Mouse (Mus musculus): ENCODE measurements at regions not wholly inside any gene's neighbourhood (a gene's known extent, or its start where the extent isn't known, plus 50 kb on each side); places are given as distances from the start of the nearest gene placed in this dataset.

DNA sequence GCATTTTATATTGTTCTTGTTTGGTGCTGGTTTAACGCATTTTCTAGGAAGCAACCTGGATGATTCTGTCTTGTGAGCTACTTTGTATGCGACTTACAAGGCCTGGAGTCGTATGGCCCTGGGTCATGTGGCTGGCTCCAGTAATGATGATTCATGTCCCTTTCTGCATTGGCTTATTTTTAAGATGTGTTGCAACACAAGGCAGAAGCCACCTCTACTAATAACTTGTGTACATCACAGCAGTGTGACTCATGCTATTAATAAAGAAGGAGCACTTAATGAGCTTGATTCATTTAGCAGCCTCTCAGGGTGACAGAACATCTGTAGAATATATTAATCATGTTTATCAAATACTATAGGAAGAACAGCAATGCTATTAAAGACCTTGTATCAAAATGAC lies 84.0 kb downstream of the Slc5a7 start:
- no peak for DNase-seq (ENCODE audit: low read depth, low spot score)

DNA sequence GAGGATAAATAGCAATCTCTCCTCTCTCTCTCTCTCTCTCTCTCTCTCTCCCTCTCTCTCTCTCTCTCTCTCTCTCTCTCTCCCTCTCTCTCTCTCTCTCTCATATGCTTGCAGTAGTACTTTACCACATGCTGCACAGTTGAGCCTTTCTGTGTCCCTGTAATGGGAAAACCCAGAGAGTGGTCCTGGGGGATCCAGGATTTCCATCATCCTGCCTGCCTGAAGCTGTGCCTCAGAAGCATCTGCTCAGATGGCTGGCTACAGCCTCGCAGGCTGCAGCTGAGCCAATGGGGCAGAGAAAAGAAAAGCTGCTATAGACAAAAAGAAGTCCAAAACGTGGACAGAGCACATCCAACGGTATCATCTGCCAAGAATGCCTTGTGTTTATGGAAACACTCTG lies 97.1 kb downstream of the Slc5a7 start:
- DNase-seq (ENCODE audit: low read depth, low spot score) = peak; percentile 15

DNA sequence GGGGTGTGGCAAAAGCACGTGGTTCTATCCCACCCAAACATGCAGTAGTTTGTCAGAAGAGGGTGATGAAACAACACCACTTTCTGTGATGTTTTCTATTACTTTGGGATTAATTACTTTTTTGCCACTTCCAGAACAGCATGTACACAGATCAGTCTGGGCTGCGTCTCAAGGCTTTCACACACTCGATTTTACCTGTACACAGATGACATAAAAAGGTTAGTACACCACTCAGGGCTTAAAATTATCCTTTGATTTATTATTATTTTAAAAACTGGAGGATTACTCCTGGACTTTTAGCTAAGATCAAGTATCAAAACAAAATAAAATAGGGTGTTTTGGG lies 106.6 kb downstream of the Slc5a7 start:
- DNase-seq (ENCODE audit: low read depth, low spot score) = no peak

DNA sequence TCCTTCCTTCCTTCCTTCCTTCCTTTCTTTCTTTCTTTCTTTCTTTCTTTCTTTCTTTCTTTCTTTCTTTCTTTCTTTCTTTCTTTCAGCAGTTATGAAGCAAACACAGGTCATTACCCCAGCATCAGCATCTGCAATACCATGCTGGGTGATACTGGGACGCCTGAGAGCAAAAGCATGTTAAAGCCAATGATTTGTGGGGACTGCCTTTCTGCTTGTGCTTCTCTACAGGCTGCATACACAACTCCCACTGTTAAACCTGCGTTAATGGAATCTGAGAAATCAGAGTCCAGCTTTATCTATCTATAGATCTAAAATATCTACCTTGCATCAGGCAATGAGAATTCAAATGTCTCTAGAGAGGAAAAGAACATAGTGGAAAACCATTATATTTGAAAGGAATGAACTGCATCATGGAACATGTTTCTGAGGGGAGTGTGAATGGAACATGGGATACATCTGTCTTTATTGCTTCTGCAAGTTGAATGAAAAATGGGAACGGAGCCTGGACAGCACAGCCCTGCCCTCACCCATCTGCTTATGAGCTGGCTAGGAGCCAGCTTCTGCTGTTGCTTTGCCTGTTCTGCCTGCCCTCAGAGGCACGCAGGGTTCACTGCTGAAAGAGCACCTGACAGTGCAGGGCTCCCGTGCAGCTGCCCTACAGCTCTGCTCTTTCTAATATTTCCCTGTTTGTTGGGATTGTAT lies 107.2 kb downstream of the Slc5a7 start:
- DNase-seq (ENCODE audit: low read depth, low spot score) = peak; percentile 31

DNA sequence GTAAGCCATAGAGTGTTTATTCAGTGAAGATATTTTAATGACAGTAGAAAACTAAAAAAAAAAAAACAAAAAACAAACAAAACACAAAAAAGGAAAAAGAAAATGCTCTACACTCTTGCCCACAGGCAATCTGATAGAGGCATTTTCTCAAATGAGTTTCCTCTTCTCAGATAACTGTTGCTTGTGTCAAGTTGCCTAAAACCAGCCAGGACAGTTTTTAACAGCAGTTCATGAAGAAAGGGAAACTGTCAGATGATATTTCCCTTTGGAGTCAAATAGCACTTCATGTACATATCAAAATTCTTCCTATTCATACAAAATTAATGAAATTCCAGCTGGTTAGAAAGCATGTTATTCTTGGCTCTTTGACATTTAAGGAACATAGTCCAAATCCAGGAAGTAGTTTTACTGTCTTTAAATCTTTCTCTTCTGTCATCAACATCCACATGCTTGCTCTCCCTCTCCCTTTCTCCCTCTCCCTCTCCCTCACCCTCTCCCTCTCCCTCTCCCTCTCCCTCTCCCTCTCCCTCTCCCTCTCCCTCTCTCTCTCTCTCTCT lies 109.8 kb downstream of the Slc5a7 start:
- DNase-seq (ENCODE audit: low read depth, low spot score) = no peak

DNA sequence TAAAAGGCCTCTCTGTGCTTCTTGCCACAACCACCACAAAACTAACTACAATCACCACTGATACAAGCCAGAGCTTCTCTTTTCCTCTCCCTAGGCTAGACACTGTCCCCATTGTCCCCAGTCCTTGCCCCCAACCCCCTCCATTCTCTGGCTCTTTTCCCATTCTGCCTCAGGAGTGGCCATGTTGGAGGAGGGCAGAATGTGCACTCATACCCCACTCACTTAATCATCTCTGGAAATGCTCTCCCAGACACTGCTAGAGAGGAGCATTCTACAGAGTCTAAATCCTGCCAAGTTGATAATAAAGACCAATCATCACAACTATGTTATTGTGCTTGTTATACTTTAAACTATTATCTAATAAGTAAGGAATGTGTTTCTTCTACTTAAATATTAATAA lies 116.8 kb downstream of the Slc5a7 start:
- no peak for DNase-seq (ENCODE audit: low read depth, low spot score)

DNA sequence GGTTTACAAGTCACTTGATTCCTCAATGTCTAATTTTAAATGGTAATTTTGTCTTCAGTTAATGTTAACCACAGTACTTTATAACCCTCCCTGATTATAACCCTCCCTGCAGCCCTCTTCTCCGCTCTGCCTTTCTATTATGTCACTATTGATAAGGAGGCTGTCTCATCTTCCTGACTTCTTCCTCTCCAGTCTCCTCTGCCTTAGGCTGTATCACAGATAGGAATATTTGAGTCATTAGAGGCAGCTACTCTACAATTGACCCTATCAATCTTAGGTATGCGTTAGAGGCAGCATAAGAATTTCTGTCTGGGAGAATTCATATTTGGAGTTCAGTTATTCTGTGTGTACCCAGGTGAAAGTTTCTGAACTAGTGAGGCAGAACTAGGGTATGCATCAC lies 118.3 kb downstream of the Slc5a7 start:
- DNase-seq (ENCODE audit: low read depth, low spot score) = no peak

DNA sequence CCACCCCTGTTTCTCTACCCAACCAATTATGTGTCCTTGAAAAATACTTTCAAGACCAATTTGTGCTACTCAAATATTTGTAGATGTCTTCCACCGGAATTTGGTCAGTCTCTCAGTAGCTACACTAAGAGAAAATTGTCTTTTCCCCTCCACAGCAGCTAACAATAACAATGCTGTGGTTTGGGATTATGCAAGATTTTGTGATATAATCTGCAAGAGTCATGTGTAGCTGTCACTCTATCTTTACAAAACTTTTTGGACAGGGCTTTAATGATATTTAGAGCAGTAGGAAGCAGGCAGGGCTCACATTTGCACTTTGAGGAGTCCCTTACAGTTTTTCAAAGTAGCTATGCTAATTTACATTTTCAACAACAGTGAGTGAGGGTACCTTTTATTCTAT lies 128.1 kb downstream of the Slc5a7 start:
- DNase-seq (ENCODE audit: low read depth, low spot score) = no peak

DNA sequence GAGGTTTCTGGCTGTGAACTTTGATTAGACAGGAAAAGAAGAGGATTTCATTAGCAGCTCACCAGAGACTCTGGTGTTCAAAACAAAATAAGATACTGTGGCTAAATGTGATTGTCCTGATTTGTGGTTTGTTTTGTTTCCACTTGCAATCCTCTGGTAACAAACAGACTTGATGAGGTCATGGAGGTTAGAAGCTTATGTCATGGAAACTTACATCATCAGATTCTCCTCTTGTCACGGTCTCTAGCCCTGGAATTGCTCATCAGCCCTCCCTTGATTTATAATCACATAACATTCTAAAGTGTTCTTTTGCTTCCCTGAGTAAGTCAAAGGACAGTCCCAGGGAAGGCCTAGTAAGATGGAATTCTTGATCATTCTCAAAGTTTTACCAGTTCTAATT lies 130.8 kb downstream of the Slc5a7 start:
- peak; percentile 4 for DNase-seq (ENCODE audit: low read depth, low spot score)

DNA sequence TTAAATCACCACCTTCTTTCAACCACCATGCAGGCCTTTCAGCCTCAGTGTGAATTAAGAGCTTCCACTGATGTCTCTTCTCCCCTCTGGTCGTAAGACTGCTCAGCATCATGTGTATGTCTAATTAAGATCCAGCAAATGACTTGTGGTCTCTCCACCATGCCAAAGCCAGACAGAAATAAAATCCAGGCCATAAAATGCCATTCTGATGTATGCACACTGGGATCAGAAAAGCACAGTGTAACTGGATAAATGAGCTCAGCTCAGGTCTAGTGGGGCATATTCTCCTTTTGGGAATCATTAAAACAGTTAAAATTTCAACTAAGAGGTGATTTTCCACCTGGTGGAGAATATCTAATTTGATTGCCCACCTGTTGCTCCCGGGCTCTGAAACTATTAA lies 136.5 kb downstream of the Slc5a7 start:
- DNase-seq (ENCODE audit: low read depth, low spot score) = no peak

DNA sequence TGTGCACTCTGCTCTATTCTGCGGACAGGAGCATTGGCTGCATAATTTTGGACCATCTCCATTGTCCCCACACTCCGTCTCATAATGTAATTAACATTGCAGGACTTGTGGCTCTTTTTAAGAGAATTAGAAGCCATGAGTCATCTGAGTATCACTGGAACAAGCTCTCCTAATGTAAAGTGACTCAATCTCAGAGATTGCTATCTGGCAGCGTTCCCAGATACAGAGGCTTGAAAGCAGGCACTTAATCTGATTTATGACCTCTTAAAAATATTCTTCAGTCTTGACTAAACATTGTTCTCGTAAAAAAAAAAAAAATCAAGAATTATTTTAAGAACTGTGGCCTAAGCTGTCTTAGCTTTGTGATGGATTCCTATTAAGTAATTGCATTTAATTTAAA lies 140.1 kb downstream of the Slc5a7 start:
- DNase-seq (ENCODE audit: low read depth, low spot score) = peak; percentile 56

DNA sequence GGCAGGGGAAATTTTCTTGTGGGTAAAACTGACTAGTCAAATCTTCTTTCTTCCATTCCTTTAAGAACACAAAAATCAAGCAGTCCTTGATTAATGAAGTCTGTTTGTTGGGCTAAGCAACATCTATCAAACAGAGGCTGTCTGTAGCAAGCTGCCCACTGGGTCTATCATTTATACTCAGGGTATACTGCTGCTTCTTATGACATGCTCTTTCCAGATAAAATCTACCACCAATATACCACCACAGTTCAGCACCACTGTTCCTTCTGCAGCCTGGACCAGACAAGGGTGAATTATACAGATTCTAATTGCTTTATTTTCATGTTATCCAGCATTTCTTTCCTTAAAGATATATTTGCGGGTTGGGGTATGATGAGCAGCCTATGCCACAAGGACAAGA lies 140.5 kb downstream of the Slc5a7 start:
- DNase-seq (ENCODE audit: low read depth, low spot score) = no peak

DNA sequence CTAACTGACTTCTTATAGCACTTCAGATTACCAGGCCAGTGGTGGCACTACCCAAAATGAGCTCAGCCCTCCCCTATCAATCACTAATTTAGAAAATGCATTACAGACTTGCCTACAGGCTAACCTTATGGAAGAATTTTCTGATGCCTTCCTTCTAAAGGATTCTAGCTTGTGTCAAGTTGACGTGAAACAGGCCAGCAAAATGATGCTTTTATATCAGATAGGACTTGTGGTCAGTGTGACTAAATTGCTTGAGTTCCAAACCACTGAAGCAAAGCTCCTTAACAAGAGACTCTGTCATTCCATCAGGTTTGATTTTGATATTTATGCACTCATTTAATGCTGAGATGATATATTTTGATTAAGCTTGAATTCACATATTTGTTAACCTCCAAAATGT lies 143.0 kb downstream of the Slc5a7 start:
- DNase-seq (ENCODE audit: low read depth, low spot score) = no peak

DNA sequence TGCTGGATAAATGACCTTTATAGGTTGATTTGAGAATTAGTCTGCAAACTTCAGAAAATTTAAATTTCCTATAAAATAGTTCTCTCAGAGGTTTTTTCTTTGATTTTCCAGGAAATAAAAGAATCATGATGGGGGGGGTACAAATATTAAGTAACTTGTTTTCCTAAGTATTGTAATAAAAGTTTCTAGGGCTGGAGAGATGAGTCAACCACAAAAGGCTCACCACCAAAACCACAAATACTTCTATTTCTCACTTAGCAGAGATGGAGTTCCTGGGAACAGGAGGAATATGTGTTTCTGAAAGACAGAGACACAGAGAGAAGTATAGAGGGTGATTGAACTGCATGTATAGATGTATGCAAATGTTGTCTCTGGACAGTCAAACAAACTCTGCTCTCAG lies 144.3 kb downstream of the Slc5a7 start:
- no peak for DNase-seq (ENCODE audit: low read depth, low spot score)

All from mesoderm, embryonic 11.5 days (tissue).